Mouse (Mus musculus) kidney, embryonic 14.5 days (tissue): ENCODE data around the gene Tmem40. TPM values are rescaled to one million over a fixed set of nuclear protein-coding genes. Genes with fewer than 3 reads are reported as not detected.

Experiments
- ATAC-seq: fragments of 200-750 bp; cut with Nextera tagmentation; 2 replicates; pipeline ENCODE4 v1.8.0; 2017; ENCODE audit warnings: moderate number of reproducible peaks, mild to moderate bottlenecking, moderate TSS enrichment, moderate library complexity; ENCODE audit not compliant: low FRiP score, low TSS enrichment
- H3K27ac ChIP-seq: fragments of 300-500 bp; sonication (generic); 2 replicates; pipeline ENCODE4 v1.5.1; 2014; ENCODE audit warnings: low read depth, mild to moderate bottlenecking, low read length, moderate library complexity, mixed read lengths
- H3K27me3 ChIP-seq: fragments of 300-500 bp; sonication (generic); 2 replicates; pipeline ENCODE4 v1.6.1; 2014; ENCODE audit warnings: mild to moderate bottlenecking, low read length; ENCODE audit not compliant: control insufficient read depth, insufficient read depth
- H3K36me3 ChIP-seq: fragments of 300-500 bp; sonication (generic); 2 replicates; pipeline ENCODE4 v1.6.1; 2014; ENCODE audit warnings: low read length, mixed read lengths; ENCODE audit not compliant: control insufficient read depth, insufficient read depth
- H3K4me1 ChIP-seq: fragments of 300-500 bp; sonication (generic); 2 replicates; pipeline ENCODE4 v1.6.1; 2014; ENCODE audit warnings: low read length, mixed read lengths; ENCODE audit not compliant: control insufficient read depth, insufficient read depth
- H3K4me2 ChIP-seq: fragments of 300-500 bp; sonication (generic); replicated peaks from 2 replicates; pipeline ENCODE4 v1.6.1; 2014; ENCODE audit warnings: low read depth, mild to moderate bottlenecking, low read length
- H3K4me3 ChIP-seq: fragments of 300-500 bp; sonication (generic); 2 replicates; pipeline ENCODE4 v1.5.1; 2014; ENCODE audit warnings: mild to moderate bottlenecking, low read length
- H3K9ac ChIP-seq: fragments of 300-500 bp; sonication (generic); 2 replicates; pipeline ENCODE4 v1.6.1; 2014; ENCODE audit warnings: low read depth, mild to moderate bottlenecking, low read length, moderate library complexity
- H3K9me3 ChIP-seq: fragments of 300-500 bp; sonication (generic); 2 replicates; pipeline ENCODE4 v1.6.1; 2016; ENCODE audit warnings: low read length; ENCODE audit not compliant: control insufficient read depth
- WGBS: fragments of 180-500 bp; shearing (Covaris S2); extraction: QIAGEN DNeasy Blood & Tissue Kit; methylation state at CpG from one replicate; pipeline ENCODE4 v1.1.7; 2014; 5-methylcytosine and 5-hydroxymethylcytosine counted together
- polyA plus RNA-seq: library from polyadenylated mRNA; unstranded; fragments of >200 nt; fragmentation: Nextera tagmentation; extraction: Ambion mirVana; gene quantifications from 2 replicates; pipeline ENCODE4 v1.2.1, GENCODE M21; 2014

Gene Tmem40
- polyA plus RNA-seq, 1 experiment from 2014 or later = 1.4 TPM

DNA sequence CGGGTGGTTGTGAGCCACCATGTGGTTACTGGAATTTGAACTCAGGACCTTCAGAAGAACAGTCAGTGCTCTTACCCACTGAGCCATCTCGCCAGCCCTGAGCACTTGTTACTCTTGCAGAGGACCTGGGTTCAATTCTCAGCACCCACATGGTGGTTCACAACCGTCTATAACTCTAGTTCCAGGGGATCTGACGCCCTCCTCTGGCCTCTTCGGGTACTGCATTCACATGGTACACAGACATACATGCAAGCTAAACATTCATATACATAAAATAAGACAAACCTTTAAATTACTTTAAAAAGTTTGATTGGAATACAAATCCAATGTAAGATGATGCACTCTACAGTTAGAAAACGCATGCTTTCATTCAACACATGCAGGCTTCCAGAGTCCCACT, 10.0 kb upstream of the Tmem40 start:
- 83% methylated on average over 6 of the region's 6 CpGs for WGBS
- no peak for ATAC-seq

GRCm38 (mm10) chr6:115770852-115771251, 8.6 kb upstream of the Tmem40 start:
- 59% methylated on average over 4 of the region's 4 CpGs for WGBS
- Histone ChIP-seq H3K27me3 (no peaks in the 10 kb centered on the region), H3K27ac (no peak overlapping the region), H3K4me3 (no peak overlapping the region), H3K4me1 (peaks cover 9% of the 10 kb centered on the region), H3K4me2 (no peak overlapping the region), H3K36me3 (no peaks in the 10 kb centered on the region), H3K9ac (no peak overlapping the region), H3K9me3 (no peaks in the 10 kb centered on the region)
- no peak for ATAC-seq

More for the DNA sequence above, 10.0 kb upstream of the Tmem40 start:
- H3K4me3 ChIP-seq = no peak overlapping the region
- H3K27ac ChIP-seq = no peak overlapping the region
- H3K4me1 ChIP-seq = peaks cover 20% of the 10 kb centered on the region
- H3K36me3 ChIP-seq = no peaks in the 10 kb centered on the region
- H3K9me3 ChIP-seq = no peaks in the 10 kb centered on the region
- H3K9ac ChIP-seq = no peak overlapping the region
- H3K4me2 ChIP-seq = no peak overlapping the region
- H3K27me3 ChIP-seq = no peaks in the 10 kb centered on the region

GRCm38 (mm10) chr6:115770059-115770670, 8.0 kb upstream of the Tmem40 start:
- H3K36me3 ChIP-seq = no peaks in the 10 kb centered on the region
- H3K9me3 ChIP-seq = no peaks in the 10 kb centered on the region
- no peak overlapping the region for H3K9ac ChIP-seq
- no peak overlapping the region for H3K4me2 ChIP-seq
- 87% methylated on average over 19 of the region's 20 CpGs for WGBS
- H3K4me1 ChIP-seq = peaks cover 4% of the 10 kb centered on the region; the same call in 1 of the 2 replicates
- H3K27me3 ChIP-seq = no peaks in the 10 kb centered on the region
- ATAC-seq = no peak
- no peak overlapping the region for H3K4me3 ChIP-seq
- no peak overlapping the region for H3K27ac ChIP-seq

- Histone ChIP-seq H3K4me2 (no peak overlapping the region), H3K27me3 (no peaks in the 10 kb centered on the region), H3K9ac (no peak overlapping the region), H3K27ac (no peak overlapping the region), H3K9me3 (no peaks in the 10 kb centered on the region), H3K4me3 (no peak overlapping the region), H3K4me1 (peaks cover 9% of the 10 kb centered on the region; the same call in 1 of the 2 replicates), H3K36me3 (no peaks in the 10 kb centered on the region)
- 83% methylated on average over 4 of the region's 4 CpGs for WGBS
- no peak for ATAC-seq
Observed at GRCm38 (mm10) chr6:115768207-115768606, 6.0 kb upstream of the Tmem40 start.

DNA sequence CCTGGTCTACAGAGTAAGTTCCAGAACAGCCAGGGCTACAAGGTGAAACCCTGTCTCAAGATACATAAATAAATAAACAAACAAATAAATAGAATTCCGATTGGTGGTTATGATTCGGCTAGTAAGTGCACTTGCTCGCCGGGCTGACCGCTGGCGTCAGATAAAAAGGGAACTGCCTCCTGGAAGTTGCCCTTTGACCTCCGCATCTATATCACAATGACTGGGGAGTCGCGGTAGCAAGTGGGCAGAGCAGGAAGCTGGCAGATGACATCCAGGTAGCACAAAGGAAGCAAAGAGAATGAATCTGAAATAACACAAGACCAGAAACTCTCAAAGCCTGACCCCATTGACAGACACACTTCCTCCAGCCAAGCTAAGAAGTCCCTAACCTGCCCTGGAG, 5.1 kb upstream of the Tmem40 start:
- H3K27ac ChIP-seq = no peak overlapping the region
- 35% methylated on average over 9 of the region's 9 CpGs for WGBS
- ATAC-seq = no peak

GRCm38 (mm10) chr6:115764179-115764578, 2.0 kb upstream of the Tmem40 start:
- peak; percentile 89 for ATAC-seq
- H3K9ac ChIP-seq = peak overlapping the region; percentile 36; the same call in 1 of the 2 replicates
- no peaks in the 10 kb centered on the region for H3K9me3 ChIP-seq
- H3K4me1 ChIP-seq = peaks cover 18% of the 10 kb centered on the region
- H3K4me2 ChIP-seq = peak overlapping the region; percentile 16; the same call in 1 of the 2 replicates
- 7% methylated on average over 7 of the region's 7 CpGs for WGBS
- H3K36me3 ChIP-seq = no peaks in the 10 kb centered on the region
- H3K27me3 ChIP-seq = no peaks in the 10 kb centered on the region
- peak overlapping the region; percentile 90 for H3K27ac ChIP-seq
- no peak overlapping the region for H3K4me3 ChIP-seq

More for the DNA sequence above, 5.1 kb upstream of the Tmem40 start:
- Histone ChIP-seq H3K9ac (no peak overlapping the region), H3K36me3 (no peaks in the 10 kb centered on the region), H3K4me3 (no peak overlapping the region), H3K4me1 (peaks cover 11% of the 10 kb centered on the region), H3K27me3 (no peaks in the 10 kb centered on the region), H3K4me2 (no peak overlapping the region), H3K9me3 (no peaks in the 10 kb centered on the region)

- H3K36me3 ChIP-seq = no peaks in the 10 kb centered on the region
- no peaks in the 10 kb centered on the region for H3K27me3 ChIP-seq
- 56% methylated on average over 4 of the region's 4 CpGs for WGBS
- H3K4me3 ChIP-seq = no peak overlapping the region
- H3K4me2 ChIP-seq = no peak overlapping the region
- peaks cover 18% of the 10 kb centered on the region for H3K4me1 ChIP-seq
- no peak overlapping the region for H3K27ac ChIP-seq
- ATAC-seq = no peak
- H3K9me3 ChIP-seq = no peaks in the 10 kb centered on the region
- H3K9ac ChIP-seq = no peak overlapping the region
Observed at GRCm38 (mm10) chr6:115760982-115761381, 1.2 kb downstream of the Tmem40 start.

- H3K9ac ChIP-seq = no peak overlapping the region
- no peaks in the 10 kb centered on the region for H3K36me3 ChIP-seq
- H3K9me3 ChIP-seq = no peaks in the 10 kb centered on the region
- no peak overlapping the region for H3K27ac ChIP-seq
- ATAC-seq = no peak
- H3K4me1 ChIP-seq = peaks cover 18% of the 10 kb centered on the region
- H3K27me3 ChIP-seq = no peaks in the 10 kb centered on the region
- no peak overlapping the region for H3K4me2 ChIP-seq
- H3K4me3 ChIP-seq = no peak overlapping the region
- 96% methylated on average over 4 of the region's 4 CpGs for WGBS
Observed at GRCm38 (mm10) chr6:115760137-115760536, 2.1 kb downstream of the Tmem40 start.

DNA sequence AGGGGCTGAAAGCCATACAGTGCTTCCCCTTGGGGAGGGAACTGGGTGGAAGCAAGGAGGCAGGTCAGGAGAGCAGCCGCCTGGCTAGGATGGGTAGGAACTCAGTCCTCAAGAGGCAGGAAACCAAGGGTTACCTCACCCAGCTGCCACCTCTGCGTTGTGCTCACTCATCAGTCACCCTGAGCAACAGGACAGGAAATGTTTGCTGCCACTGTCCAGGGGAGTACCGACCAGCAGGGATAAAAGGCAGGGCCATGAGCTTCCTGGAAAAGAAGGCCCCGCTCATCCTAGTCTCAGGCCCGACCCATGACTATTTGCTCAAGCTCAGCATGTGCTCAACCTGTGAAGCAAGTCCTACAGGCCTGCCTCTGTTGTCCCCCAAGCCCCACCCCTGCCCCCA, 2.7 kb downstream of the Tmem40 start:
- 56% methylated on average over 5 of the region's 5 CpGs for WGBS
- no peak overlapping the region for H3K4me3 ChIP-seq
- H3K4me2 ChIP-seq = no peak overlapping the region
- H3K27me3 ChIP-seq = no peaks in the 10 kb centered on the region
- no peaks in the 10 kb centered on the region for H3K36me3 ChIP-seq
- no peaks in the 10 kb centered on the region for H3K9me3 ChIP-seq
- no peak overlapping the region for H3K27ac ChIP-seq
- ATAC-seq = no peak
- H3K4me1 ChIP-seq = peaks cover 14% of the 10 kb centered on the region
- H3K9ac ChIP-seq = no peak overlapping the region
